Mouse (Mus musculus): ENCODE measurements around the gene Gtf3c4.

The Gtf3c4 gene

GRCm38 (mm10) chr2:28798390-28798789 is 41.8 kb downstream of the Gtf3c4 start:
- 40% methylated on average over 3 of the region's 3 CpGs for WGBS

GRCm38 (mm10) chr2:28797490-28798106 is 42.6 kb downstream of the Gtf3c4 start:
- WGBS, result 59% methylated on average over 18 of the region's 18 CpGs

- WGBS, result 76% methylated on average over 8 of the region's 8 CpGs
Measured at GRCm38 (mm10) chr2:28796298-28796697, 43.9 kb downstream of the Gtf3c4 start.

GRCm38 (mm10) chr2:28794623-28795022 is 45.5 kb downstream of the Gtf3c4 start:
- WGBS, result 71% methylated on average over 5 of the region's 5 CpGs

- WGBS, result 24% methylated on average over 6 of the region's 6 CpGs
Measured at GRCm38 (mm10) chr2:28792931-28793610, 47.1 kb downstream of the Gtf3c4 start.

GRCm38 (mm10) chr2:28787067-28787619 is 53.0 kb downstream of the Gtf3c4 start:
- 84% methylated on average over 6 of the region's 6 CpGs for WGBS

GRCm38 (mm10) chr2:28786355-28787066 is 53.6 kb downstream of the Gtf3c4 start:
- WGBS, result 81% methylated on average over 16 of the region's 16 CpGs

- WGBS, result 70% methylated on average over 4 of the region's 4 CpGs
Measured at GRCm38 (mm10) chr2:28781310-28781709, 58.9 kb downstream of the Gtf3c4 start.

- WGBS, result 56% methylated on average over 16 of the region's 16 CpGs
Measured at GRCm38 (mm10) chr2:28780001-28780782, 60.0 kb downstream of the Gtf3c4 start.

- 89% methylated on average over 2 of the region's 2 CpGs for WGBS
Measured at GRCm38 (mm10) chr2:28776728-28777127, 63.4 kb downstream of the Gtf3c4 start.

GRCm38 (mm10) chr2:28774073-28774472 is 66.1 kb downstream of the Gtf3c4 start:
- 80% methylated on average over 8 of the region's 8 CpGs for WGBS
